8 mouse cellular contexts compared by ENCODE assay signal in genomic region chr2:127656086-127656720, GRCm38 (mm10). TPM values are rescaled to one million over a fixed set of nuclear protein-coding genes. Genes with fewer than 3 reads are reported as not detected.
DNase-seq lines count a peak whose midpoint lies in the region; ATAC-seq and TF ChIP-seq lines count a peak whose summit lies in the region.

Gene Mal (minus strand): TSS chr2:127656695.

- H3K79me2 ChIP-seq in myocyte (ENCODE audit: control insufficient read depth, insufficient read depth) = no peaks in the 10 kb centered on the region

- peaks cover 16% of the 10 kb centered on the region for H3K4me1 ChIP-seq in heart, embryonic 13.5 days
- no peaks in the 10 kb centered on the region for H3K4me1 ChIP-seq in kidney, postnatal 0 days (replicated peaks; ENCODE audit: insufficient read depth, low read length)

- WGBS in heart, embryonic 13.5 days = 1% methylated on average over 42 of the region's 43 CpGs
- WGBS in kidney, postnatal 0 days = 1% methylated on average over 43 of the region's 43 CpGs

- no peak for TF ChIP-seq POLR2A in myocyte (IDR thresholded peaks at IDR 0.05; ENCODE audit: insufficient read length, low read depth)

- peak within 1 kb of the TSS; percentile 64 for H3K9ac ChIP-seq in heart, embryonic 13.5 days
- H3K9ac ChIP-seq in kidney, postnatal 0 days (ENCODE audit: low read depth, low read length) = peak within 1 kb of the TSS; percentile 63

- no peaks in the 10 kb centered on the region for H3K9me3 ChIP-seq in heart, embryonic 13.5 days
- no peaks in the 10 kb centered on the region for H3K9me3 ChIP-seq in kidney, postnatal 0 days (replicated peaks; ENCODE audit: low read length)

- no peaks in the 10 kb centered on the region for H3K36me3 ChIP-seq in heart, embryonic 13.5 days
- H3K36me3 ChIP-seq in kidney, postnatal 0 days (ENCODE audit: insufficient read depth, low read length) = no peaks in the 10 kb centered on the region
- H3K36me3 ChIP-seq in myocyte (ENCODE audit: control insufficient read depth, insufficient read depth) = no peaks in the 10 kb centered on the region

- no peak within 1 kb of the TSS for H3ac ChIP-seq in myocyte (ENCODE audit: control insufficient read depth, insufficient read length)

- ATAC-seq in cerebellum, adult (ENCODE audit: insufficient number of reproducible peaks, low FRiP score, low TSS enrichment) = peak; percentile 42; the same call in 1 of the 2 replicates
- ATAC-seq in heart, embryonic 13.5 days (ENCODE audit: extremely low read depth, insufficient number of reproducible peaks, low FRiP score, low TSS enrichment) = no peak; the same call in 1 of the 2 replicates
- peak; percentile 65 for ATAC-seq in kidney, postnatal 0 days (replicated peaks; ENCODE audit: low FRiP score, low read depth)

- peak within 1 kb of the TSS; percentile 59 for H3K4me3 ChIP-seq in heart, embryonic 13.5 days
- peak within 1 kb of the TSS; percentile 49 for H3K4me3 ChIP-seq in kidney, postnatal 0 days (replicated peaks; ENCODE audit: low read depth, low read length)
- no peak within 1 kb of the TSS for H3K4me3 ChIP-seq in myocyte

- TF ChIP-seq CTCF in kidney, postnatal 0 days (IDR thresholded peaks at IDR 0.05; ENCODE audit: low read depth) = no peak

- H3K27ac ChIP-seq in heart, embryonic 13.5 days (replicated peaks) = no peak within 1 kb of the TSS
- H3K27ac ChIP-seq in kidney, postnatal 0 days = peak within 1 kb of the TSS; percentile 79

- H3K27me3 ChIP-seq in heart, embryonic 13.5 days (replicated peaks) = peaks cover 89% of the 10 kb centered on the region
- H3K27me3 ChIP-seq in kidney, postnatal 0 days (ENCODE audit: insufficient read depth, low read length) = 0 out of 2 replicates have a peak, but pooled peaks cover 8% of the 10 kb centered on the region
- peaks cover 55% of the 10 kb centered on the region for H3K27me3 ChIP-seq in myocyte (ENCODE audit: control insufficient read depth, insufficient read depth, insufficient read length)

- H3K4me2 ChIP-seq in heart, embryonic 13.5 days = peak within 1 kb of the TSS; percentile 94
- peak within 1 kb of the TSS; percentile 76 for H3K4me2 ChIP-seq in kidney, postnatal 0 days (ENCODE audit: low read length)
- peak within 1 kb of the TSS; percentile 24 for H3K4me2 ChIP-seq in myocyte (ENCODE audit: low read depth)

- no peak for DNase-seq in cerebellum, adult 11 months
- peak; percentile 81 for DNase-seq in embryo, embryonic 9.5 days (ENCODE audit: extremely low spot score)
- DNase-seq in kidney, postnatal 0 days (ENCODE audit: low spot score) = peak; percentile 47
- DNase-seq in liver = peak; percentile 31
- peak; percentile 71 to 74 for DNase-seq in urinary bladder, postnatal 36 days (ENCODE audit: low spot score in 2 of 2)

TF ChIP-seq in myocyte, 11 proteins besides CTCF, POLR2A, EP300 and RAD21:
- TF ChIP-seq MAX (IDR thresholded peaks at IDR 0.05; ENCODE audit: low read depth) (no peak), REST (IDR thresholded peaks at IDR 0.05; ENCODE audit: insufficient read depth, insufficient read length) (no peak), SRF (IDR thresholded peaks at IDR 0.05; ENCODE audit: control insufficient read depth, insufficient read length, low read depth) (no peak), CEBPB (IDR thresholded peaks at IDR 0.05; ENCODE audit: insufficient read depth, poor library complexity, severe bottlenecking) (no peak), TCF3 (IDR thresholded peaks at IDR 0.05; ENCODE audit: insufficient read length, low read depth) (no peak), TCF12 (IDR thresholded peaks at IDR 0.05; ENCODE audit: insufficient read depth, poor library complexity, severe bottlenecking) (no peak), MYOD1 (IDR thresholded peaks at IDR 0.05; ENCODE audit: control insufficient read depth in 1 of 3, insufficient read length in 2 of 3, low read depth in 2 of 3) (no peak), MYOG (IDR thresholded peaks at IDR 0.05; ENCODE audit: control insufficient read depth in 1 of 3, insufficient read depth in 1 of 3, insufficient read length in 2 of 3, low read depth in 2 of 3) (no peak), E2F4 (IDR thresholded peaks at IDR 0.05; ENCODE audit: insufficient read depth) (no peak), POLR2AphosphoS2 (IDR thresholded peaks at IDR 0.05; ENCODE audit: insufficient read length, low read depth) (no peak), USF1 (IDR thresholded peaks at IDR 0.05; ENCODE audit: low read depth) (no peak)

RNA-seq across cellular contexts. Expression of gene Mal, which starts in this region (rescaled TPM):
- polyA plus RNA-seq in heart, embryonic 13.5 days (2015; fragmentation: Nextera tagmentation; extraction: Ambion mirVana) = 1.6 and 2.0 TPM in 2 replicates
- polyA plus RNA-seq in kidney, postnatal 0 days (2015; fragmentation: Nextera tagmentation; extraction: Ambion mirVana) = 145 and 146 TPM in 2 replicates
- 0.05 TPM for polyA plus RNA-seq in myocyte (2012; fragmentation: generic; extraction: Trizol)

Comparison
In these comparisons a context has a peak if more than half of its experiments do, and no peak if none do; other contexts are left out.
1. RNA of gene Mal (polyA plus RNA-seq): 145 to 146 TPM in kidney, postnatal 0 days; 1.6 to 2.0 TPM in heart, embryonic 13.5 days and 0.05 TPM in myocyte (single experiment); every median in the first group is over 10 times any median in the second.
2. H3K4me2 ChIP-seq: peak in every context shown above with its lines; median percentile 94 in heart, embryonic 13.5 days; 76 in kidney, postnatal 0 days; 24 in myocyte.